Mouse (Mus musculus) embryonic facial prominence, embryonic 12.5 days (tissue): ENCODE measurements at regions not wholly inside any gene's neighbourhood (a gene's known extent, or its start where the extent isn't known, plus 50 kb on each side); places are given as distances from the start of the nearest gene placed in this dataset.

ENCODE experiments used
- ATAC-seq: fragments of 200-750 bp; cut with Nextera tagmentation; 2 replicates; pipeline ENCODE4 v1.8.0; 2017; ENCODE audit not compliant: insufficient number of reproducible peaks, insufficient read depth, low FRiP score, low TSS enrichment
- H3K27ac ChIP-seq: fragments of 300-500 bp; sonication (generic); 2 replicates; pipeline ENCODE4 v1.5.1; 2016; ENCODE audit warnings: mild to moderate bottlenecking
- H3K27me3 ChIP-seq: fragments of 300-500 bp; sonication (generic); 2 replicates; pipeline ENCODE4 v1.6.1; 2016; ENCODE audit warnings: mild to moderate bottlenecking, moderate library complexity
- H3K36me3 ChIP-seq: fragments of 300-500 bp; sonication (generic); 2 replicates; pipeline ENCODE4 v1.6.1; 2016; ENCODE audit warnings: mild to moderate bottlenecking
- H3K4me1 ChIP-seq: fragments of 300-500 bp; sonication (generic); 2 replicates; pipeline ENCODE4 v1.6.1; 2016
- H3K4me2 ChIP-seq: fragments of 300-500 bp; sonication (generic); replicated peaks from 2 replicates; pipeline ENCODE4 v1.6.1; 2016; ENCODE audit warnings: mild to moderate bottlenecking, moderate library complexity
- H3K4me3 ChIP-seq: fragments of 300-500 bp; sonication (generic); 2 replicates; pipeline ENCODE4 v1.5.1; 2016; ENCODE audit warnings: mild to moderate bottlenecking
- H3K9ac ChIP-seq: fragments of 300-500 bp; sonication (generic); 2 replicates; pipeline ENCODE4 v1.6.1; 2016; ENCODE audit warnings: mild to moderate bottlenecking, moderate library complexity
- H3K9me3 ChIP-seq: fragments of 300-500 bp; sonication (generic); 2 replicates; pipeline ENCODE4 v1.6.1; 2016; ENCODE audit warnings: mild to moderate bottlenecking, moderate library complexity
- WGBS: fragments of 180-500 bp; shearing (Covaris S2); methylation state at CpG from one replicate; pipeline ENCODE4 v1.1.7; 2016; 5-methylcytosine and 5-hydroxymethylcytosine counted together

GRCm38 (mm10) chr11:110588280-110588679 is 189.4 kb downstream of the Map2k6 start:
- 77% methylated on average over 2 of the region's 2 CpGs for WGBS
- H3K27me3 ChIP-seq, result no peaks in the 10 kb centered on the region
- ATAC-seq, result no peak
- H3K4me1 ChIP-seq, result no peaks in the 10 kb centered on the region
- H3K27ac ChIP-seq, result no peak overlapping the region
- no peak overlapping the region for H3K4me3 ChIP-seq
- no peaks in the 10 kb centered on the region for H3K9me3 ChIP-seq
- H3K9ac ChIP-seq, result no peak overlapping the region
- no peak overlapping the region for H3K4me2 ChIP-seq
- no peaks in the 10 kb centered on the region for H3K36me3 ChIP-seq

GRCm38 (mm10) chr11:110595266-110595862 is 196.4 kb downstream of the Map2k6 start:
- no peak overlapping the region for H3K27ac ChIP-seq
- H3K9ac ChIP-seq, result no peak overlapping the region
- no peaks in the 10 kb centered on the region for H3K4me1 ChIP-seq
- no peak overlapping the region for H3K4me3 ChIP-seq
- WGBS, result 74% methylated on average over 7 of the region's 7 CpGs
- H3K4me2 ChIP-seq, result no peak overlapping the region
- no peaks in the 10 kb centered on the region for H3K36me3 ChIP-seq
- no peaks in the 10 kb centered on the region for H3K27me3 ChIP-seq
- H3K9me3 ChIP-seq, result no peaks in the 10 kb centered on the region
- ATAC-seq, result no peak

DNA sequence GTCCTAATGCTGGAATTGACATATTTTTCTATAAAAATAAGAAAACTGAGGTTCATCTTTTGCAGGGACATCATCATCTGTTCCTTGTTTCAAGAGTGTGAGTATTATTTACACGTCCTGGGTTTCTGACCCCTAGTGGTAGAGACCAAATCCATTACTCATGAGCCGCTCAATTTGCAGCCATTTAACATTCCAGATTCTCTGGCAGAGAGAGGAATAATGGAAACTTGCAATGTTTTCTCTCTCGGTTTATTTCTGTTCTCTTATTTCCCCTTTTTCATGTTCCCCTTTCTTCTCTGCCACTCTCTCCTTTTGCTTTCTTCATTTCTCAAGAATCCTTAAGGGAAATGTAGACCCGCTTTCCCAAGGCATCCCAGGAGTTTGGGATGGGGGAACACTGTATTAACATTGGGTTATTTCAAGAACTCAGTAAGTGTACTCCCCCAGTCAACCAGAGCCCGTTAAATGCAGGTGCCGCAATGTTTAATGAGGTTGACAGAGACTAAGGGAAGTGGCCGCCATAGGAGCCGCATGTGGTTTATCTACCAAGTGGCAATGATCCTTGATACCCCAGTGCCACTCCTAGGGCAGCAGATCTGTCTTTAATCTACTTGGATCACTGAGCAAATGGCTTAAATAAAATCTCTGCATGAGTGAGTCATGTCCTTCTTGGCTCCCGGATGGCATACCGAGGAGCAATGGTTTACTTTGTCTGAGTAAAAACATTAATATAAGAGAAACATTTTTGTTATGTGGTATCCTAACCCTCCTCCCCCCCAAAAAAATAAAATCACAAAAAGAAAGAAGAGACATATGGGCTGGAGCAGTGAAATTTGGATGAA is 206.3 kb downstream of the Map2k6 start:
- WGBS, result 71% methylated on average over 10 of the region's 10 CpGs
- Histone ChIP-seq H3K9me3 (no peaks in the 10 kb centered on the region), H3K27ac (no peak overlapping the region), H3K36me3 (no peaks in the 10 kb centered on the region), H3K4me1 (no peaks in the 10 kb centered on the region), H3K4me3 (no peak overlapping the region), H3K4me2 (no peak overlapping the region), H3K27me3 (no peaks in the 10 kb centered on the region), H3K9ac (no peak overlapping the region)
- ATAC-seq, result no peak

DNA sequence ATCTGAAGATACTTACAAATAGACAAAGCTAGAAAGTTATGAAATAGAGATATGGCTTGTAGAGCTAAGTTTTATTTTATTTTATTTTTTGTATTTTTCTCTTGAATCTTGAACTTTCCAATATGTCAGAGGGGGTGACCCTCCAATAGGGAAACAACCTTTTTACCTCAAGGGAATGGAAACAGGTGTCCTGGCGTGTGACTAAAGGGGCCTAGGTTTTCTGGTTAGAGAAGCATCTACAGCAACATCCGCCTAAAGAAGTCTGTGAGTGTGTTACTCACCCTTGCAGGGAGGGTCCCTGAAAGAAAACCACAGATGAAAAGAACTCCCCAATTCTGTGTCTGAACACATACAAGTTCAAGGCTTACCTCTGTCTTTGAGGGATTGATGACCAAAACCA is 210.4 kb downstream of the Map2k6 start:
- Histone ChIP-seq H3K4me3 (no peak overlapping the region), H3K9ac (no peak overlapping the region), H3K27ac (no peak overlapping the region), H3K4me2 (no peak overlapping the region), H3K36me3 (no peaks in the 10 kb centered on the region), H3K27me3 (no peaks in the 10 kb centered on the region), H3K9me3 (no peaks in the 10 kb centered on the region), H3K4me1 (no peaks in the 10 kb centered on the region)
- WGBS, result 81% methylated on average over 2 of the region's 2 CpGs
- ATAC-seq, result no peak

GRCm38 (mm10) chr11:110610831-110611230 is 211.9 kb downstream of the Map2k6 start:
- no peak overlapping the region for H3K4me2 ChIP-seq
- H3K4me1 ChIP-seq, result no peaks in the 10 kb centered on the region
- no peaks in the 10 kb centered on the region for H3K36me3 ChIP-seq
- no peaks in the 10 kb centered on the region for H3K27me3 ChIP-seq
- no peak overlapping the region for H3K4me3 ChIP-seq
- H3K9me3 ChIP-seq, result no peaks in the 10 kb centered on the region
- H3K9ac ChIP-seq, result no peak overlapping the region
- ATAC-seq, result no peak
- H3K27ac ChIP-seq, result no peak overlapping the region
- WGBS, result 79% methylated on average over 7 of the region's 7 CpGs

DNA sequence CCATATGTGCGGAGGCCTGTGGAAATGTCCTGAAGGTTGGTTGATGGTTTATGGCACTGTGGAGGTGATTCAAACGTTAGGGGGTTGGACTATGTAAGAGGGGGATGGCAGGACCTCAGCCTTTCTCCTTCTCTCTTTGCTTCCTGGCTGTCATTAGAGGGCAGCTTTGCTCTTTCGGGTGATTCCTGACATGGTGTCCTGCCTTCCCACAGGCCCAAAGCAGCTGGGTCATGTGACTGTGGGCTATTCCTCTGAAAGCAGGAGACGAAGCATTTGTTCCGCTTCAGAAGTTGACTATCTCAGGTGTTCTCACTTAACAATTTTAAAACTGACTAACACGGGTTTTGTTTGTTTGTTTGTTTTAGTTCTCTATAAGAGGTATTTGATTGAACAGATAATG is 233.1 kb downstream of the Map2k6 start:
- Histone ChIP-seq H3K27ac (no peak overlapping the region), H3K4me2 (no peak overlapping the region), H3K36me3 (no peaks in the 10 kb centered on the region), H3K4me3 (no peak overlapping the region), H3K27me3 (no peaks in the 10 kb centered on the region), H3K9me3 (no peaks in the 10 kb centered on the region), H3K9ac (no peak overlapping the region), H3K4me1 (peaks cover 3% of the 10 kb centered on the region; the same call in 1 of the 2 replicates)
- 71% methylated on average over 6 of the region's 6 CpGs for WGBS
- no peak for ATAC-seq

DNA sequence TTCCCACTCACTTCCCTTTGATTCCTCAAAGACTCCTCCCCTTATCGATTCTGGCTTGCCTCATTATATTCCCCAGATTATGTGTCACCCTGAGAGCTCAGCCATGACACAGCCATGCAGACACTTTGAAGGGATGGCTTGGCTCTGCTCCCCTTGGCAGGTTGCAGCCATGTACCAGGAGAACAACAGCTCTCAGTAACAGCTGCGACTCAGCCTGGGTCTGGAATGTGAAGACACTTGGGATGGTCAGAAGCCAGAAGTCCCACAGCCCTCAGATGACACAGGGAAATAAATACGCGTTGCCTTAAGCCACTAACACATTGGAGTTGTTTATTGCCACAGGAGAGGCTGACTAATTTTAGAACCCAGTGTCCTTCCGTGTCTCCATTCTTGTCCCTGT is 234.4 kb downstream of the Map2k6 start:
- Histone ChIP-seq H3K27ac (no peak overlapping the region), H3K4me1 (peaks cover 3% of the 10 kb centered on the region; the same call in 1 of the 2 replicates), H3K4me3 (no peak overlapping the region), H3K9me3 (no peaks in the 10 kb centered on the region), H3K4me2 (no peak overlapping the region), H3K36me3 (no peaks in the 10 kb centered on the region), H3K9ac (no peak overlapping the region), H3K27me3 (no peaks in the 10 kb centered on the region)
- no peak for ATAC-seq
- 60% methylated on average over 5 of the region's 5 CpGs for WGBS

GRCm38 (mm10) chr11:110642485-110642884 is 243.6 kb downstream of the Map2k6 start:
- no peaks in the 10 kb centered on the region for H3K9me3 ChIP-seq
- H3K9ac ChIP-seq, result no peak overlapping the region
- H3K27me3 ChIP-seq, result no peaks in the 10 kb centered on the region
- no peak overlapping the region for H3K4me3 ChIP-seq
- WGBS, result 83% methylated on average over 13 of the region's 13 CpGs
- no peaks in the 10 kb centered on the region for H3K4me1 ChIP-seq
- H3K27ac ChIP-seq, result no peak overlapping the region
- no peak for ATAC-seq
- H3K36me3 ChIP-seq, result no peaks in the 10 kb centered on the region
- no peak overlapping the region for H3K4me2 ChIP-seq

DNA sequence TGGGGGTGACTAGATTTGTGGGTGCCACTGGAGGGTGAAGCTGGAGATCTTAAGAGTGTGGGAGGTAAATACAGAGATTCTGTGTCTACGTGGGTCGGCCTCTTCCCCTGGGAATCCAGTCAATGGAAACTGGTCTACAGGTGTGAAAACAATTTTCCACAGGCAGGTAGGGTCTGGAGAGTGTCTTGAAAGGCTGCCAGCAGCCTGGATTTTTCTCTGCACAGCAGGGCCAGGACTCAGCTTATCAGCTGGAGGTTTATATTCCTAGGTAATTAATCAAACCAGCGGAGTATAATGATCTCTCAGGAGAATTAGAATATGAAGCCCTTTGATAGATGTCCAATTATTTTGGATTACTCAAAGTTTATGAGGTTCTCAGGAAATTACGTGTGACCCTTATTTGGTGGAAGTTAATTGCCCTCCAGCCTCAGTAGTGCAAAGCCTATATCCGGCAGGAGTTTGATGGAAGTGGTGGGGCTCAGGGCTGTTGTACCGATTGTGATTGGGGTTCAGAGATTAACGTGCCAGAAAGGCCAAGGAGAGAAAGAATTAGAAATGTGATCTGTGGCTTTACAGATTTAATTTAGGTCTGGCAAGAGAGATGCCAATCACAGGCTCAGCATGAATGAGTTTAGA is 250.8 kb downstream of the Map2k6 start:
- 31% methylated on average over 7 of the region's 7 CpGs for WGBS
- no peak overlapping the region for H3K9ac ChIP-seq
- no peaks in the 10 kb centered on the region for H3K36me3 ChIP-seq
- H3K4me1 ChIP-seq, result peaks cover 12% of the 10 kb centered on the region
- no peaks in the 10 kb centered on the region for H3K9me3 ChIP-seq
- no peaks in the 10 kb centered on the region for H3K27me3 ChIP-seq
- no peak overlapping the region for H3K4me2 ChIP-seq
- peak; percentile 75; the same call in 1 of the 2 replicates for ATAC-seq
- no peak overlapping the region for H3K4me3 ChIP-seq
- H3K27ac ChIP-seq, result no peak overlapping the region

DNA sequence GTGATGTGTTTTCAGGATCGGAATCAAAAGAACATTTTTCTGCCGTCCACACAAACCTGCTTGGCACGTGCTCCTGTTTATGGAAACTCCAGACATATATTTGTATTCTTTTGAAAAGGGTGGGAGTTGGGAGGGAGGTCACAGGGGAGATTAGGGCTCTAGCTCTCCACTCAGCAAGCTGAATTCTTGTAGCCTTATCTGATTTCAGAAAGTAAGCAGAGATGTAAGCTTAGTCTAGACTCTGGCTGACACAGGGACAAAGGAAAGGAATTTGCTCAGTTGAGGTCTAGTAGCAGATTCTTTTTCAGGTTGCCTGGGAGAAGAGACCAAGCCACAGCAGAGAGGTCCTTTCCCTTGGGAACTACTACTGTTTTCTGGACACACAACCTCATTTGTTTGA is 253.1 kb downstream of the Map2k6 start:
- H3K27ac ChIP-seq, result no peak overlapping the region
- peak; percentile 35; the same call in 1 of the 2 replicates for ATAC-seq

GRCm38 (mm10) chr11:110656524-110657156 is 257.7 kb downstream of the Map2k6 start:
- no peak for ATAC-seq
- Histone ChIP-seq H3K27ac (no peak overlapping the region), H3K4me2 (no peak overlapping the region), H3K4me1 (peaks cover 9% of the 10 kb centered on the region), H3K9me3 (no peaks in the 10 kb centered on the region), H3K9ac (no peak overlapping the region), H3K36me3 (no peaks in the 10 kb centered on the region), H3K4me3 (no peak overlapping the region), H3K27me3 (no peaks in the 10 kb centered on the region)
- WGBS, result 86% methylated on average over 11 of the region's 11 CpGs

More for the DNA sequence above, 253.1 kb downstream of the Map2k6 start:
- Histone ChIP-seq H3K9ac (no peak overlapping the region), H3K4me3 (no peak overlapping the region), H3K9me3 (no peaks in the 10 kb centered on the region), H3K36me3 (no peaks in the 10 kb centered on the region), H3K4me1 (peaks cover 12% of the 10 kb centered on the region), H3K27me3 (no peaks in the 10 kb centered on the region), H3K4me2 (no peak overlapping the region)
- 30% methylated on average over 3 of the region's 3 CpGs for WGBS
